Mouse (Mus musculus): Measurements from ENCODE around the gene Nsa2. TPM values are rescaled to one million over a fixed set of nuclear protein-coding genes. Genes with fewer than 3 reads are reported as not detected.

The Nsa2 gene
- polyA plus RNA-seq, 1 experiment: 142 TPM

DNA sequence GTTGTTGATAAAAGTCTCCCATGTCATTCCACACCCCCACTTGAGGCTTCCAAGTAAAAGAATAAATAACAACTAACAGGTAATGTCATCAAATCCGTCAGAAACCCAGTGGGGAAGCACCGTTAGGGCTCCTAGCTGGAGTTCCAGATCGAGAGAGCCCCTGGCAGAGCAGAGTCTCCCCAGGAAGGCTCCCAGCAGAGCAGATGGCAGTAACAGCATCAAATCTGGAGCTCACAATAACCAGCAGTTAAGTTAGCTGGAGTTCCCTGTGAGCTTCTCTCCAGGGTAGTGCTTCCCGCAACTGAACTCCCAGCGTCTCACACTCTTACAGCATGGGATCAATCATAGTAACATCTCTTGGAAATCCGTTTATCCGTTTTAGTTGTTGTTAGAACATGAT is 32.7 kb downstream of the Nsa2 start:
- Histone ChIP-seq H3K4me1 (ENCODE audit: control insufficient read depth, insufficient read depth, low read length) (no peaks in the 10 kb centered on the region; the same call in 1 of the 2 replicates), H3K4me3 (replicated peaks; ENCODE audit: control insufficient read depth, low read depth, low read length) (no peak overlapping the region), H3K27ac (ENCODE audit: control insufficient read depth, insufficient read depth, low read depth, low read length, poor library complexity) (no peak overlapping the region)
- 83% methylated on average over 7 of the region's 7 CpGs for WGBS
- no peak for TF ChIP-seq POLR2A (IDR thresholded peaks at IDR 0.05; ENCODE audit: borderline replicate concordance, control insufficient read depth, low read depth, low read length)
- no peak for TF ChIP-seq CTCF (IDR thresholded peaks at IDR 0.05; ENCODE audit: control insufficient read depth, insufficient read depth, low read length)

DNA sequence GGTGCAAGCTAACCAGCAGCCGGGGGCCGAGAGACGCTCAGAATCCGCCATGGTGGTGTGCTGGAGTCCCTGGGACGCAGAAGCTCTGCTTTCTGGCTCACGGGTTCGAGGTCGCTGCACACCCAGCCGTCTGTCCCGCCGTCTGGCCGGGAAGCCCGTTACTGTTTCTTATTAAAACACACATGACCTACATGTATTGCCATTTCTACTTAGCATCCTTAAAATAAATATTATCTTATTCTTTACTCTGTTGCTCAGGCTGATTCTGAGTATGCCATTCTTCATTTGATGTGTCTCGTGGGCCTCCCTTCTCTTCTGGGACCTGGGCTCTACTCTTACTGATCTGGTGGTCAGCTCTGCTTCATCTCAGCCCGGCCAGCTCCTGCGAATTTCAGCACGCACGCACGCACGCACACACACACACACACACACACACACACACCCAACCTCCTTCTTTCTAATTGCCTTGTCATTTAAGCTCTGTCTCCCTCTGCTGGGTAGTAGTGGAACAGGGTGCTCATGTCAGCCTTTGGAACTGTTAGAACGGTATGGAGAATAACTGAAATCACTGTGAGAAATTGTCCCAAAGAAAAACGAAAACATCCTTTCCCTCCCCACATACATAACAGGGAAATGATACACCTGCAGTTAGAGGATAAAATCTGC is 38.4 kb downstream of the Nsa2 start, which contains the start of gene Gm6169:
Gm6169 (minus strand) TSS at position 51 of the 666 bp plus-strand sequence.
- TF ChIP-seq CTCF (IDR thresholded peaks at IDR 0.05; ENCODE audit: control insufficient read depth, insufficient read depth, low read length) (no peak), POLR2A (IDR thresholded peaks at IDR 0.05; ENCODE audit: borderline replicate concordance, control insufficient read depth, low read depth, low read length) (no peak)
- Histone ChIP-seq H3K4me1 (ENCODE audit: control insufficient read depth, insufficient read depth, low read length) (no peaks in the 10 kb centered on the region; the same call in 1 of the 2 replicates), H3K27ac (ENCODE audit: control insufficient read depth, insufficient read depth, low read depth, low read length, poor library complexity) (no peak within 1 kb of the TSS), H3K4me3 (replicated peaks; ENCODE audit: control insufficient read depth, low read depth, low read length) (no peak within 1 kb of the TSS)
- 61% methylated on average over 22 of the region's 22 CpGs for WGBS

DNA sequence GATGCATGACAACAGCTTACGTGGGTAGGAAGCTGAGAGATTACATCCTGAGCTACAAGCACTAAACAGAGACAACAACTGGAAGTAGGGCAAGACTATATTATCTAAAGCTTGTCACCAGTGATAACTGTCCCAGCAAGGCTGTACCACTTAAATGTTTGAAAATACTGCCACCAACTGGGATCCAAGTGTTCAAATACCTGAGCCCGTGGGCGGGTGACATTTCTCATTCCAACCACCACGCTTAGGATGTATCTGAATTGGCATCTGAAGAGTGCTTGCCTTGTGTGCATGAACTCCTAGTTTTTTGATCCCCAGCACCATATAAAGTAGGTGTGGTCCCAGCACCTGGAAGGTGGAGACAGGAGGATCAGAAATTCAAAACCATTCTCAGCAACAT is 42.0 kb downstream of the Nsa2 start:
- Histone ChIP-seq H3K4me3 (replicated peaks; ENCODE audit: control insufficient read depth, low read depth, low read length) (no peak overlapping the region), H3K27ac (ENCODE audit: control insufficient read depth, insufficient read depth, low read depth, low read length, poor library complexity) (no peak overlapping the region), H3K4me1 (ENCODE audit: control insufficient read depth, insufficient read depth, low read length) (no peaks in the 10 kb centered on the region)
- TF ChIP-seq CTCF (IDR thresholded peaks at IDR 0.05; ENCODE audit: control insufficient read depth, insufficient read depth, low read length): no peak
- TF ChIP-seq POLR2A (IDR thresholded peaks at IDR 0.05; ENCODE audit: borderline replicate concordance, control insufficient read depth, low read depth, low read length): no peak
- WGBS: 71% methylated on average over 4 of the region's 4 CpGs

DNA sequence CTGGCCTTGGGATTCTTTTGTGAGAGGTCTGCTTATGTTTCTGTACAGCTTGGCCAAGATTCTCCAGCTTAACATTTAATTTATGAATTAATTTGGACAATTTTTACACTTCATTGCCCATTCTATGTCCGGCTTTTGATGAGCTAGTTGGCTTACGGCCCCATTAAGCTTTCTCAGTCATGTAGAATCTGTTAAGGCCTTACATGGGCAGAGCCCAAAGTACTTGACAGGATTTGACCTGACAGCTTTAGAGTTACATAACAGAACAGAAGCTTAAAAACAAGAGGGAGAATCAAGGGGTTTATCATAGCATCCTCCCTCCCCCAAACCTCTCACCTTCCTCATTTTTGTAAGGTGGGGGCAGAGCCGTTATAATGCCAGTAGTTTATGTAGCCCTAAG is 49.6 kb downstream of the Nsa2 start:
- 78% methylated on average over 3 of the region's 3 CpGs for WGBS
- H3K4me1 ChIP-seq (ENCODE audit: control insufficient read depth, insufficient read depth, low read length): no peaks in the 10 kb centered on the region
- no peak overlapping the region for H3K27ac ChIP-seq (ENCODE audit: control insufficient read depth, insufficient read depth, low read depth, low read length, poor library complexity)
- TF ChIP-seq CTCF (IDR thresholded peaks at IDR 0.05; ENCODE audit: control insufficient read depth, insufficient read depth, low read length) (no peak), POLR2A (IDR thresholded peaks at IDR 0.05; ENCODE audit: borderline replicate concordance, control insufficient read depth, low read depth, low read length) (no peak)
- no peak overlapping the region for H3K4me3 ChIP-seq (replicated peaks; ENCODE audit: control insufficient read depth, low read depth, low read length)

DNA sequence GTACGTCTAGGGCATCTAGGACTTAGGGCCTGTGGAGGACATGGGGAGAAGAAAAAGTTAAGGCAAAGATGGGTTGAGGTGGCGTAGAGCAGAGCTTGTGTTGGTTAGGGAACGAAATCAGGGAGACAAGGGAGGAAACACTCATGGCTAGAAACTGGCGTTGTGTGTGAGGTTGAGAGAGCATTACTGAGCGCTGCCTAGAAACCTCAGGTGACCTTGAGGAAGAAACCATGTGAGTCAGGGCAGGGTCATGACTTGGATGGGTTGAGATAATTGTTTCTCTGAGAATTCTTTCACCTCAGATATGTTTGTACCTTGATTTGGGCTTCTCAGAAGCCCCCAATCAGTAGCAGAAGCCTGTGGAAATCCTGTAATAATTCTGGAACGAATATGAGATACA is 50.3 kb downstream of the Nsa2 start:
- Histone ChIP-seq H3K4me3 (replicated peaks; ENCODE audit: control insufficient read depth, low read depth, low read length) (no peak overlapping the region), H3K27ac (ENCODE audit: control insufficient read depth, insufficient read depth, low read depth, low read length, poor library complexity) (no peak overlapping the region), H3K4me1 (ENCODE audit: control insufficient read depth, insufficient read depth, low read length) (no peaks in the 10 kb centered on the region)
- 86% methylated on average over 6 of the region's 6 CpGs for WGBS
- TF ChIP-seq POLR2A (IDR thresholded peaks at IDR 0.05; ENCODE audit: borderline replicate concordance, control insufficient read depth, low read depth, low read length) (no peak), CTCF (IDR thresholded peaks at IDR 0.05; ENCODE audit: control insufficient read depth, insufficient read depth, low read length) (no peak)

DNA sequence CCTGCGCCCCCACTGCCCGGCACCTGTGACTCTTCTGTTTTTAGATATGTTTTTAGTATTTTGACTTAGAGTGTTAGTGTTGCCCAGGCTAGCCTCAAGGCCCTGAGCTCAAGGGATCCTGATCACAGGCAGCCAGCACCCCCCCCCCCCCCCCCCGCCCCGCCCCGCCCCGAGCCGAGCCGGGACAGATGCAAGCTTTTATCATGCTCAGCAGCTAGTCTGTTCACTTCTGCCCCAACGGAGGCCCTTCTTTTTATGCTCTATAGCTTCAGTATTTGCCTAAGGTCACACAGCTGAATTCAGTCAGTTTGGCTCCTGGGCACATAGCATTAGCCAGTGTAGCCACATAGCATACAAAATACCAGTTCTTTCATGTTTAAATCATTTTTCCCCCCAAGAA is 51.4 kb downstream of the Nsa2 start:
- Histone ChIP-seq H3K4me1 (ENCODE audit: control insufficient read depth, insufficient read depth, low read length) (no peaks in the 10 kb centered on the region), H3K27ac (ENCODE audit: control insufficient read depth, insufficient read depth, low read depth, low read length, poor library complexity) (no peak overlapping the region), H3K4me3 (replicated peaks; ENCODE audit: control insufficient read depth, low read depth, low read length) (no peak overlapping the region)
- WGBS: 72% methylated on average over 9 of the region's 9 CpGs
- TF ChIP-seq POLR2A (IDR thresholded peaks at IDR 0.05; ENCODE audit: borderline replicate concordance, control insufficient read depth, low read depth, low read length) (no peak), CTCF (IDR thresholded peaks at IDR 0.05; ENCODE audit: control insufficient read depth, insufficient read depth, low read length) (no peak)

DNA sequence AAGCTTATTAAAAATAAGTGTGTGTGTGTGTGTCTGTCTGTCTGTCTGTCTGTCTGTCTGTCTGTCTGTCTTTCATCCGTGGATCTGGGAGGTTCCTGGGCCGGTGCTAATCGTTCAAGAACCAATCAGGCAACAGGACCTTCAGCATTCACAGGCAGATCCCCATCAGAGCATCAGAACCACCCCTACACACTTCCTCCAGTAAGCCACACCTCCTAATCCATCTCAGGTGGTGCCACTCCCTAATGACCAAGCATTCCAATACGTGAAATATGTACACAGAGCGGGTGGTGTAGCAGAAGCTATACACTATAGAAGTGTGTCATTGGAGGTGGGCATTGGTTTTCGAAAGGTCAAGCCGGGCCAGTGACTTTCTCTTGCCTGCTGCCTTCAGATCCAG is 55.3 kb downstream of the Nsa2 start:
- 79% methylated on average over 7 of the region's 7 CpGs for WGBS
- Histone ChIP-seq H3K4me3 (replicated peaks; ENCODE audit: control insufficient read depth, low read depth, low read length) (no peak overlapping the region), H3K27ac (ENCODE audit: control insufficient read depth, insufficient read depth, low read depth, low read length, poor library complexity) (no peak overlapping the region), H3K4me1 (ENCODE audit: control insufficient read depth, insufficient read depth, low read length) (no peaks in the 10 kb centered on the region)
- TF ChIP-seq CTCF (IDR thresholded peaks at IDR 0.05; ENCODE audit: control insufficient read depth, insufficient read depth, low read length) (no peak), POLR2A (IDR thresholded peaks at IDR 0.05; ENCODE audit: borderline replicate concordance, control insufficient read depth, low read depth, low read length) (no peak)

DNA sequence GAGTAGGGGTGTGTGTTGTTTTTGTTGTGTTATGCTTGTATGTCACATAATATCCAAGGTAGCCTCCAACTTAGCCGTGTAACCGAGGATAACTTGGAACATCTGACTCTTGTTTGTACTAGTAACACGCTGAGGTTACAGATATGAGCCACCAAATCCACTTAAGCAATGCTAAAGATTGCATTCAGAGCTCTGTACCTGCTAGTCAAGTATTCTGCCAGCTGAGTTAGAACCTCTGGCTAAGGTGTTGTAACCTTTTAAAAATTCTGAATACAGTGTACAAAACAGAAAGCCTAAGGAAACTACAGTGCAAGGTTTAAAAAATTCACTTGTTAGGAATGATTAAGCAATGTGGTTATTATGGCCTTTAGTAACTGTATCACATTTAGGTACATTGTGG is 57.1 kb downstream of the Nsa2 start:
- H3K4me3 ChIP-seq (replicated peaks; ENCODE audit: control insufficient read depth, low read depth, low read length): no peak overlapping the region

DNA sequence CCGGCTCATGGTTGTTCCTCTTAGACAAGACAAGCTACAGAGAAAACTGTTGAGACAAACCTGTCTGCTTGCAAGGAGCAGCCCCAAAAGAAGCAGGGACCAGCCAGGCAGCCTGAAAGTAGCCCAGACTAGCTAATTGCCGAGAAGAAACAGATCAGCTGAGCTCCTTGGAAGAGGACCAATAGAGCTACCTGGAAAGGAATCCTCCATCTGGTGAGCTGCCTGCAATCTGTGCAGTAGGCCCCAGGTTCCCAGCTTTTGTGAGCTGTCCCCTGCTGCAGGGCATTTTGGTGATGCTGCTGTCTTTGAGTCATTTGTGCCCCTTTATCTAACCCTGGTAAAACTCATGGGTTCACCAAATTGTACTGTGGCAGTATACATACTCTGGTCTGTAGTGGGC is 57.5 kb downstream of the Nsa2 start:
- Histone ChIP-seq H3K4me3 (replicated peaks; ENCODE audit: control insufficient read depth, low read depth, low read length) (no peak overlapping the region), H3K27ac (ENCODE audit: control insufficient read depth, insufficient read depth, low read depth, low read length, poor library complexity) (no peak overlapping the region), H3K4me1 (ENCODE audit: control insufficient read depth, insufficient read depth, low read length) (no peaks in the 10 kb centered on the region)
- TF ChIP-seq CTCF (IDR thresholded peaks at IDR 0.05; ENCODE audit: control insufficient read depth, insufficient read depth, low read length): no peak
- TF ChIP-seq POLR2A (IDR thresholded peaks at IDR 0.05; ENCODE audit: borderline replicate concordance, control insufficient read depth, low read depth, low read length): no peak
- WGBS: 79% methylated on average over 2 of the region's 2 CpGs

More for the DNA sequence above, 57.1 kb downstream of the Nsa2 start:
- TF ChIP-seq CTCF (IDR thresholded peaks at IDR 0.05; ENCODE audit: control insufficient read depth, insufficient read depth, low read length) (no peak), POLR2A (IDR thresholded peaks at IDR 0.05; ENCODE audit: borderline replicate concordance, control insufficient read depth, low read depth, low read length) (no peak)
- Histone ChIP-seq H3K27ac (ENCODE audit: control insufficient read depth, insufficient read depth, low read depth, low read length, poor library complexity) (no peak overlapping the region), H3K4me1 (ENCODE audit: control insufficient read depth, insufficient read depth, low read length) (no peaks in the 10 kb centered on the region)
- WGBS: 77% methylated on average over 3 of the region's 3 CpGs

Other genes starting within 250 kb of the Nsa2 start
- gene Gcnt4, start 213.2 kb downstream of the Nsa2 start, polyA plus RNA-seq (2011; ENCODE audit: insufficient read depth, insufficient read length, low replicate concordance, missing spikeins): 0.30 TPM in 1 of 2 replicates, not detected in the other
- gene 1700029F12Rik, start 103.6 kb downstream of the Nsa2 start, polyA plus RNA-seq (2011; ENCODE audit: insufficient read depth, insufficient read length, low replicate concordance, missing spikeins): not detected in 2 replicates
- 0.22 and 1.4 TPM in 2 replicates for gene Fam169a, start 70.7 kb downstream of the Nsa2 start, polyA plus RNA-seq (2011; ENCODE audit: insufficient read depth, insufficient read length, low replicate concordance, missing spikeins)
- gene Gm6169, start 38.7 kb downstream of the Nsa2 start, polyA plus RNA-seq (2011; ENCODE audit: insufficient read depth, insufficient read length, low replicate concordance, missing spikeins): 60.8 and 160 TPM in 2 replicates
- 9.1 and 15.5 TPM in 2 replicates for gene Gfm2, start within 50 bp of the Nsa2 start, polyA plus RNA-seq (2011; ENCODE audit: insufficient read depth, insufficient read length, low replicate concordance, missing spikeins)
- 16.7 and 35.7 TPM in 2 replicates for gene Hexb, start 60.4 kb upstream of the Nsa2 start, polyA plus RNA-seq (2011; ENCODE audit: insufficient read depth, insufficient read length, low replicate concordance, missing spikeins)
- 0.54 and 6.5 TPM in 2 replicates for gene Enc1, start 103.2 kb upstream of the Nsa2 start, polyA plus RNA-seq (2011; ENCODE audit: insufficient read depth, insufficient read length, low replicate concordance, missing spikeins)